ENCODE assay signal across 33 mouse cellular contexts in the genomic region with DNA sequence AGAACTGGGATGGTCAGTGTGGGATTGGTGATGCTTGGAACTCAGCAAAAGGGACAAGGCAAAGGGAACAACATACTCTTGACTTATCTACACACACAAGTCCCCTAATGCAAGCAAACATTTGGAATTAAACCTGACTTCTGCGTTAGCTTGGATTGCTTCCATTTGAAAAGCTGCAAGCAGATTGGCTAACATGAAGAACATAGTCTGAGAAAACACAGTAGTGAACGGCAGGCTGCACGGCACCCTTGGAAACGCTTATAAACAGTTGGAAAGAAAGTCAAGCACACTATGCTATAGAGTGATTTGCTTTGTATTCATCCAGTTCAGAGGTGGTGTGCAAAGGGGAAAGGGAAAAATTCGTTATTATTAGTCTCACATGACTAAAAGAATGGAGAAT.
"Had no signal": no experiment of that assay in that cellular context is flagged by ENCODE, and none has a peak within 500 bp of the region (broad histone marks: within the 10 kb centered on the region; RNA-seq: fewer than 3 reads in every experiment).

No protein-coding gene starts in this region.

- H3K9me3 ChIP-seq: limb, embryonic 10.5 days; limb, embryonic 12.5 days; limb, embryonic 13.5 days; limb, embryonic 15.5 days; liver, embryonic 13.5 days; liver, embryonic 15.5 days; lung, embryonic 15.5 days; midbrain, embryonic 10.5 days; midbrain, embryonic 12.5 days; midbrain, embryonic 13.5 days; midbrain, embryonic 15.5 days; neural tube, embryonic 12.5 days; neural tube, embryonic 13.5 days had no signal

- H3K27ac ChIP-seq: limb, embryonic 10.5 days; limb, embryonic 12.5 days; limb, embryonic 13.5 days; limb, embryonic 15.5 days; liver, embryonic 12.5 days; liver, embryonic 13.5 days; liver, embryonic 14.5 days; liver, embryonic 15.5 days; lung, embryonic 15.5 days; macrophage; midbrain, embryonic 10.5 days; midbrain, embryonic 12.5 days; midbrain, embryonic 13.5 days; midbrain, embryonic 15.5 days; neural tube, embryonic 12.5 days; neural tube, embryonic 13.5 days had no signal

- H3K36me3 ChIP-seq: limb, embryonic 10.5 days; limb, embryonic 12.5 days; limb, embryonic 13.5 days; limb, embryonic 15.5 days; liver, embryonic 12.5 days; liver, embryonic 13.5 days; liver, embryonic 15.5 days; lung, embryonic 15.5 days; midbrain, embryonic 10.5 days; midbrain, embryonic 12.5 days; midbrain, embryonic 13.5 days; midbrain, embryonic 15.5 days; neural tube, embryonic 12.5 days; neural tube, embryonic 13.5 days had no signal

- H3K4me3 ChIP-seq: limb, embryonic 10.5 days; limb, embryonic 12.5 days; limb, embryonic 13.5 days; limb, embryonic 15.5 days; liver, embryonic 12.5 days; liver, embryonic 13.5 days; liver, embryonic 15.5 days; lung, embryonic 15.5 days; megakaryocyte, embryonic 14.5 days; midbrain, embryonic 10.5 days; midbrain, embryonic 12.5 days; midbrain, embryonic 13.5 days; midbrain, embryonic 15.5 days; myocyte; neural tube, embryonic 12.5 days; neural tube, embryonic 13.5 days had no signal

- H3K4me2 ChIP-seq: limb, embryonic 12.5 days; limb, embryonic 13.5 days; limb, embryonic 15.5 days; liver, embryonic 11.5 days; liver, embryonic 12.5 days; liver, embryonic 13.5 days; liver, embryonic 15.5 days; lung, embryonic 14.5 days; lung, embryonic 15.5 days; midbrain, embryonic 11.5 days; midbrain, embryonic 12.5 days; midbrain, embryonic 13.5 days; midbrain, embryonic 15.5 days; neural tube, embryonic 12.5 days; neural tube, embryonic 13.5 days had no signal

- DNase-seq: left cerebral cortex, postnatal 4 days; liver; liver, embryonic 13.5 days; liver, postnatal 0 days; lung, adult 18-20 months; lung, adult 2 months; lung, embryonic 14.5 days; lung, postnatal 10 days; lung, postnatal 14 days; lung, postnatal 36 days; lung, postnatal 4 days; midbrain, embryonic 14.5 days had no signal

- H3K4me1 ChIP-seq: limb, embryonic 10.5 days; limb, embryonic 12.5 days; limb, embryonic 13.5 days; limb, embryonic 15.5 days; liver, embryonic 12.5 days; liver, embryonic 13.5 days; liver, embryonic 15.5 days; lung, embryonic 15.5 days; megakaryocyte, embryonic 14.5 days; midbrain, embryonic 10.5 days; midbrain, embryonic 12.5 days; midbrain, embryonic 13.5 days; midbrain, embryonic 15.5 days; neural tube, embryonic 12.5 days; neural tube, embryonic 13.5 days had no signal

- ATAC-seq: liver, embryonic 12.5 days; liver, postnatal 0 days; lung, postnatal 0 days; midbrain, embryonic 13.5 days; midbrain, embryonic 15.5 days; midbrain, embryonic 16.5 days had no signal

- H3K9ac ChIP-seq: limb, embryonic 12.5 days; limb, embryonic 13.5 days; limb, embryonic 15.5 days; liver, embryonic 12.5 days; liver, embryonic 13.5 days; liver, embryonic 14.5 days; liver, embryonic 15.5 days; liver, postnatal 0 days; lung, embryonic 14.5 days; lung, embryonic 15.5 days; midbrain, embryonic 12.5 days; midbrain, embryonic 13.5 days; midbrain, embryonic 15.5 days; neural tube, embryonic 12.5 days; neural tube, embryonic 13.5 days had no signal

- H3K27me3 ChIP-seq: limb, embryonic 12.5 days; limb, embryonic 13.5 days; limb, embryonic 15.5 days; liver, embryonic 12.5 days; liver, embryonic 13.5 days; liver, embryonic 15.5 days; lung, embryonic 15.5 days; megakaryocyte, embryonic 14.5 days; midbrain, embryonic 12.5 days; midbrain, embryonic 13.5 days; midbrain, embryonic 15.5 days; neural tube, embryonic 12.5 days; neural tube, embryonic 13.5 days had no signal
